Mouse (Mus musculus): ENCODE measurements around the gene Ctsw.

The Ctsw gene

GRCm38 (mm10) chr19:5468374-5468773 lies at the start of gene Ctsw:
Gene Ctsw (minus strand): TSS chr19:5468507.
- TF ChIP-seq GATA4 (IDR thresholded peaks at IDR 0.05; ENCODE audit: insufficient replicate concordance, low read length): no peak

GRCm38 (mm10) chr19:5516906-5517505 lies 48.7 kb upstream of the Ctsw start:
- TF ChIP-seq GATA4 (IDR thresholded peaks at IDR 0.05; ENCODE audit: insufficient replicate concordance, low read length): no peak

DNA sequence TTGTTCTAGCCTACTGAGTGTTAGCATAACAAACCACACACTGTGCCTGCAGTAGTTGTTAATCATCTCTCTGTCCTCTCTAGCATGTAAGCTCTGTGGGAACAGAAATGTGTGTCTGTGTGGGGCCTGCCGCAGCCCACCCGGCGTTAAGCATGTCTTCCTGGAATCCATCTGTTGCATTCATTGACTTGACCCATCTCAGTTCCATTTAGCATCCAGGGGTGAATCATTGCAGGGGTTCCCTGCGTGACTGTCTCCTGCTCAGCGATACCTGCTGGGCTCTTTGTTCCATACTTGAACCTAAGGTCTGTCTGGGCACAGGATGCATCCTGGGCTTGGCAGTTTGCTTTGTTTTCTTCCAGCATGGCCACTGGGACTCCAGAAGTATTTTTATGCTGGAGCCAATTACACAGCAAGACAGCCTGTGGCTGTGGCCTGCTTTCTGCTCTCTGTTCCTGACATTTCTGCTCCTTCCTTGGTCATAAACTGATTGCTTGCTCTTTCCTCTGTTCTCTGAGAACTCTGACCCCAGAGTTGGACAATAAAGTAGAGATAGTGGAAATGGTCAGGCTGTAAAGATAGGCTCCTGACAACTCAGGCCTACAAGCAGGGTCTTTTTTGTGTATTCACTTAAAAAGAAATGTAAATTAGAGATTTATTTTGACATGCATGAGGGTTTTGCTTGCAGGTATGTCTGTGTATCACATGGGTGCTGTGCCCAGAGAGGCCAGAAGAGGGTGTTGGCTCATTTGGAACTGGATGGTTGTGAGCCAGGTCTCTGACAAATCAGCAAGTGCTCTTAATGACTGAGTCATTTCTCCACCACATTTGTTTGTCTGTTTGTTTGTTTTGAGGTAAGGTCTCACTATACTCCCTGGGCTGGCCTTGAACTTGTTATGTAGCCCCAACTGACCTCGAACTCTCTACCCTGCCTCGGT lies 47.8 kb upstream of the Ctsw start:
- TF ChIP-seq GATA4 (IDR thresholded peaks at IDR 0.05; ENCODE audit: insufficient replicate concordance, low read length): no peak

DNA sequence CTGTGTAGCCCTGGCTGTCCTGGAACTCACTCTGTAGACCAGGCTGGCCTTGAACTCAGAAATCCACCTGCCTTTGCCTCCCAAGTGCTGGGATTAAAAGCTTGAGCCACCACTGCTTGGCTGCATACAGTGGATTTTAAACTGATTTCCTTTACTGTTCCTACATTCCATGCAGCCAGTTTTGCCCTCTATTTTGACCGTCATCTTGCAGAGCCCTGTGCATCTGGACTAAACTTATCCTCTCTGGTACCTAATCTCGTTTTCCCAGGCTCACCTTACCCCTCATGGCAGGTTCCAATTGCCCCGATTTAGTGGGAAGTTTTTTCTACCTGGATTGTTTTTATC lies 44.7 kb upstream of the Ctsw start:
- TF ChIP-seq GATA4 (IDR thresholded peaks at IDR 0.05; ENCODE audit: insufficient replicate concordance, low read length): no peak

DNA sequence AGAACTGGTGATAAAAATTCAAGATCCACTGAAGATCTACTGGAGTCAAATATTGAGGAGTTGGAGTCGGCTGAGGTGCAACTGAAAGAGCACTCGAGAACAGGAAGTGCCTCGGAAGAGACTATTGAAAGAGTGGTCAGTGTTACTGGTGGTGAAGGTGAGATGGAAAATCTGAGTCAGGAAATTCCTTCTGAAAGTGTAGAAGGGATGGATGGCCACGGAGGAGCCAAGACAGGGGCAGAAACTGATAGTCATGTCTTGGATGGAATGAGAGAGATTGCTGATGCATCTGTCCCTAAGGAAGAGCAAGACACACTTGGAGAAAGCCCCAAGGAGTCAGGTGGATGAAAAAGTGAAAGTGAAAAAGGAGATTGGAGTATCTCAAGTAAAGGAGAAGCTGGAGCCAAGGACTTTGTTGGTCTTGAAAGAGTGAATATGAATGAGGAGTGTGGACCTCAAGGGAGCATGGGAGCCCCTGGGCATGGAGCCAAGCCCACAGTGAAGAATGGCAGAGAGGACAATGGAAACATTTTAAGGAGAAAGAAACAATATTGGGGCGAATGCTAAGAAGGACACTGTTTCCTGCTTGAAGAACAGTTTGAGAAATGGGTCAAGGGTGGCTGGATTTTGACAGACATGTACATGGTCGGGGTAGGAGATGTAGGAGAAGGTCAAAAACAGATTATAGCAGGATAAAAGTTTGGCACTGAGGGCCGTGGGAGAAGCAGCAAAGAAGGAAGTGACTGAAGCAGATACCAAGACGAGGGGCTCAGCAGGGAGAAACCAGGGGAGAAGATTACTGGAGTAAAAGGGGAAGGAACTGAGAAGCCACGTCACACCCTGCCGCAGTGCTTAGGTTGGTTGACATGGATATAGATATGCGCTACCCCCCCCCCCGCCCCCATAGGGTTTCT lies 44.0 kb upstream of the Ctsw start:
- TF ChIP-seq GATA4 (IDR thresholded peaks at IDR 0.05; ENCODE audit: insufficient replicate concordance, low read length): no peak

- no peak for TF ChIP-seq GATA4 (IDR thresholded peaks at IDR 0.05; ENCODE audit: insufficient replicate concordance, low read length)
These were observed 42.8 kb upstream of the Ctsw start for GRCm38 (mm10) chr19:5511074-5511632.

DNA sequence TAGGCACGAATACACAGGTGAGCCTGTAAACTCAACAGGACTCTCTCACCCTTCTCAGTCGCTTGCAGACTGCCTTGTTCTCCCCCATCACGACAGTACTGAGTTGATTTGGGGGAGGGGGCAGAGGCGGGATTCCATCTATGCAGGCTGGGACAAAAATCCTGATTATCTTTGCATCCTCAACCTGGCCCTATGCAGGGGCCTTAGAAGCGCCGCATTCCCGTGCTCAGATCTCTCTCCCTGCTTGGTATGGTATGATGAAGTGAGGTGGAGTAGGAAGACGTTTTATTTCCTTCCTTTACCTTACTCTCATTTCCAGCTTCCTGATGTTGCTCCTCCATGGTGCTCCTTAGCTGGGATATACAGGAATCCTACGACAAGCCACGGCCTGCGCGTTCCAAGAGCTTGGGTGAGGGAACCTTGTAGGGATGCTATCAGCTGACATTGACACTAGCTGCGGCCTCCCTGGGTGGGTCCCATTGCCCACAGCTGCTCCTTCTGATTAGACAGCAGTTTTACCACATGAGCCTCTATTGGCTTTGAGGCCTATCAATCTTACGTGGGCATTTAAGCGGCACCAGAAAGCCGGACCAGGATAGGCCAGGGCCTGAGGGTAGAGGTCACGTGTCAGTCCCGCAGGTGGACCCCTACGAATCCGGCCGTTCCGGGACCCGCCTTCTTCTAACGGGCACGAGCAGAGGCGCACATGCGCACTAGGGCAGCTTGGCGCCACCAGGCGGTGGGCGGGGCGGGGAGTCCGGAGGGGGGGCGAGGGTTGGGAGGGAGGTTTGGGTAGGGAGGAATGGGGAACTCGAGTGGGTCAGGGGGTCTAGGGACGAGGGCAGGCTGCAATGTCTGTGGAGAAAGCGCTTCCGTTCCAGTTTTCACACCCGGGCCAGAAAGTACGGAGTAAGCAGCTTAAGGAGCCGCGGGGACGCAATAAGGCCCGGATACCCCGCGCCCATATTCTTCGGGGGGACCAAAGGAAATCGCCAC lies 42.0 kb upstream of the Ctsw start, which contains the start of gene Snx32:
TSS of gene Snx32 (minus strand) at position 508 of the 996 bp plus-strand sequence.
- peak; percentile 57; the same call in 1 of the 2 replicates for TF ChIP-seq GATA4 (IDR thresholded peaks at IDR 0.05; ENCODE audit: insufficient replicate concordance, low read length)

- TF ChIP-seq GATA4 (IDR thresholded peaks at IDR 0.05; ENCODE audit: insufficient replicate concordance, low read length): no peak
These were observed 35.4 kb upstream of the Ctsw start, which contains the start of gene 1700020D05Rik for GRCm38 (mm10) chr19:5503687-5504086. Gene 1700020D05Rik (minus strand): TSS chr19:5503787.

DNA sequence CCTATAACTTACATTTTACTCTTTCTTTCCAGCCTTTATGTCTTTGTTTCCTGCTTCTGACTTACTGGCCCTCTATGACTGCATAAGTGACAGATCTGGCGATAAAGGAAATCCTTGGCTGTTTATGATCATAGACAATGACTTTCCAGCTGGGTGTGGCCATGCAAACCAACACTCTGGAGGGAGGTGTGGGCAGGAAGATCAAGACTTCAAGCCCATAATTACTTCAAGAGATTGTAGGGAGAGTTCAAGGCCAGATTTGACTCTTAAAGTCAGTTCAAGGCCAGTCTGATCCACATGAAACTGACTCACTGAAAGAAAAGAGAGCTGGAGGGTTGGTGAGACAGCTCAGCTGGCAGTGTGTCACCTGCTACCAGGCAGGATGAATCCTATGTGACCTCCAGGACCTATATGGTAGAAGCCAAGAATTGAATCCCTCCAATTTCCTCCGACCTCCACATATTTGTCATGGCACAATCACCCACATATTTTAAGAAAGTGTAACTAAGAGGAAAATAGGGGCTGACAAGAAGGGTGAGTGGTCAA lies 32.1 kb upstream of the Ctsw start:
- no peak for TF ChIP-seq GATA4 (IDR thresholded peaks at IDR 0.05; ENCODE audit: insufficient replicate concordance, low read length)

DNA sequence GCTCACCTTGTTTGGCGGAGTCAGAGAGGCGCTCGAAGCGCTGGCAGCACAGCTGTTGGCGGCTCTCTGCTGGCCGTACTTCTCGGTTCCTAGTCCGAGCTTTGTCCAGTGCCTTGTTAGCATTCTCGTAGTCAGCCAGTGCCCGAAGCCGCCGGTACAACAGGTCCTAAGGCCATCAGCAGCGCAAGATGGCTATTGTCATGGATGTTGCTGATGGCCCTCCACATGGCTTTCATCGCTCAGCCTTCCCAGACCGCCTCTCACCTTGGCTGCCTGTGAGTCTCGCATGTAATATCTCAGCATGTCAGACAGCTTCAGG lies 27.7 kb upstream of the Ctsw start:
- no peak for TF ChIP-seq GATA4 (IDR thresholded peaks at IDR 0.05; ENCODE audit: insufficient replicate concordance, low read length)

GRCm38 (mm10) chr19:5495353-5496051 lies 27.2 kb upstream of the Ctsw start:
- no peak for TF ChIP-seq GATA4 (IDR thresholded peaks at IDR 0.05; ENCODE audit: insufficient replicate concordance, low read length)

DNA sequence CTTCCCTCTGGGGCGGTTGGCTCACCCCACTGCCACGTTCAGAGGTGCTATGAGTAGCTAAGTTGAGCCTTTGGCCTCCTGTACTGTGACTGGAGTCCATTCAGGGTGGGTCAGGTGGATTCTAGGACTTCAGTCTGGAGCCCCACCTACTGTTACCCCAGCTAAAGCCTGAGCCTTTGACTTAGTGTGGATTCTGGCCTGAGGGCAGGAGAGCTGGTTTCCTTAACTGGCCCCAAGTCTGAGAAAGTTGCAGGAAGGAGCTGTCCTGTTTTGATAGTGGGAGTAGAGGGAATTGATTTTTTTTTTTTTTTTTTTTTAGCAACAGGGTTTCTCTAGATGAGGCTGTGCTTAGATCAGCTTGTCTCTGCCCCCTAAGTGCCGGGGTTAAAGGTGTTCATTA lies 26.0 kb upstream of the Ctsw start:
- TF ChIP-seq GATA4 (IDR thresholded peaks at IDR 0.05; ENCODE audit: insufficient replicate concordance, low read length): no peak

DNA sequence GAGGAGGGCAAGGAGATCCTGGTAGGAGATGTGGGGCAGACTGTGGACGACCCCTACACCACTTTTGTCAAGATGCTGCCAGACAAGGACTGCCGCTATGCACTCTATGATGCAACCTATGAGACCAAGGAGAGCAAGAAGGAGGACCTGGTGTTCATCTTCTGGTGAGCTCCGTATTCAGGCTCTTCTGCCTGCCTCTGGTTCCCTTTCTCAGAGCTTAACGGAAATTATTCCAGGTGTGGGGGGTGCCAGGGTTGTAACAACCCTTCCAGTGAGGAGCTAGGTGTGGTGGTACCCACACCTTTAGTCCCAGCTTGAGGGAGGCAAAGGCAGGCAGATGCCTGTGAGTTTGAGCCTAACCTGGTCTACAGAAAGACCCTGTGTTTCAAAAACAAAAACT lies 24.3 kb upstream of the Ctsw start:
- no peak for TF ChIP-seq GATA4 (IDR thresholded peaks at IDR 0.05; ENCODE audit: insufficient replicate concordance, low read length)

Data from liver, adult (tissue).